Mouse (Mus musculus): Measurements from ENCODE around the gene Tbc1d10a. TPM values are rescaled to one million over a fixed set of nuclear protein-coding genes. Genes with fewer than 3 reads are reported as not detected.

Gene Tbc1d10a
- polyA plus RNA-seq, 1 experiment from 2014 or later, result 13.6 TPM

DNA sequence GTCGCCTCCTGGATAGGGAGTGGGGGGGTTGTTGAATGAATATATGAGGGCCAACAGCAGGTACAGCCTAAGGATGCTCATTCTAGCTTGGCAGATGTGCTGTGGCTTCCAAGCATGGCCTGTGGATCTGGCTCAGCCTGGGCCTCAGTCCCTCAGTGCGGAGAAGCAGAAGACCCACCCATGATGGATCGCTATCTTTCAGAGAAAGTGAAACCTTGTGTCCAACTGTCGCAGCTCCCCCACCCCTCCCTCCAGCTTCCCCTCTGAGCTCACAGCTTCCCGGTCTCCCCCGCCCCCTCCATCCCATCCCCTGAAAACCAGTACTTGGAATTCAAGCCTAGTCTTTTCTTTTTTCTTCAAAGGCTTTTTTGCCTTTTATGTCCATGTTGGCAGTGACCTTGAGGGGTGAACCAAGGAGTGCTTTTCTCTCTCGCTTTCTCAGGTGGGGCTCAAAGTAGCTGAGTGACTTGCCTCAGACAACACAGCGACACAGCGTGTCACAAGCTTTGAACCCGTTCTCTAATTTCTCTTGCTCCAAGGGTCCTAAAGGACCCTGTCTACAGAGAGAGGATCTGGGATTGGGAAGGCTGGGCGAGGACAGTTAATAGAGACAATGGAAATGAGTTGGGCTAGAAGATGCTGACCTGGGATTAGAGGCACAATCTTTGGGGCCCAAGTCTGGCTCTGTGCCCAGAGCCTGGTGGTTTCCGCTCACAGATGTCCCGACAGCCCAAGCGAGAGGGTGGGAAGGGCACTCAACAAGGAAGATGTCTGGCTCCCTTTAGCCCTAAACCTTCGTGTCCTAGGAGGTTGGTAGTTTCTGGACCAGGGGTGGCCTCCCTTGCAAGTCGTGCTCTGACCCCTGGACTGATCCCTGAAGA lies 49.3 kb downstream of the Tbc1d10a start, which contains the start of gene Osm:
TSS of gene Osm (plus strand) at position 756 of the 881 bp plus-strand sequence.
- no peak within 1 kb of the TSS for H3K4me3 ChIP-seq (ENCODE audit: low read depth, low read length)
- no peaks in the 10 kb centered on the region for H3K36me3 ChIP-seq (ENCODE audit: control insufficient read depth, insufficient read depth, low read length)
- 63% methylated on average over 16 of the region's 16 CpGs for WGBS
- 0 out of 2 replicates have a peak within 1 kb of the TSS, but pooled peaks have one; percentile 1 for H3K27ac ChIP-seq (ENCODE audit: low read depth, low read length)
- peak within 1 kb of the TSS; percentile 41 for H3K4me2 ChIP-seq
- no peaks in the 10 kb centered on the region for H3K9me3 ChIP-seq (ENCODE audit: control insufficient read depth, low read length)
- DNase-seq (ENCODE audit: low spot score), result no peak
- peak; percentile 62 for ATAC-seq (replicated peaks; ENCODE audit: low FRiP score)
- H3K9ac ChIP-seq (ENCODE audit: low read depth, low read length), result no peak within 1 kb of the TSS; the same call in 1 of the 2 replicates
- no peaks in the 10 kb centered on the region for H3K27me3 ChIP-seq (replicated peaks; ENCODE audit: control insufficient read depth, insufficient read depth, low read length)
- peaks cover 19% of the 10 kb centered on the region; the same call in 1 of the 2 replicates for H3K4me1 ChIP-seq (replicated peaks; ENCODE audit: control insufficient read depth, insufficient read depth, low read length)

DNA sequence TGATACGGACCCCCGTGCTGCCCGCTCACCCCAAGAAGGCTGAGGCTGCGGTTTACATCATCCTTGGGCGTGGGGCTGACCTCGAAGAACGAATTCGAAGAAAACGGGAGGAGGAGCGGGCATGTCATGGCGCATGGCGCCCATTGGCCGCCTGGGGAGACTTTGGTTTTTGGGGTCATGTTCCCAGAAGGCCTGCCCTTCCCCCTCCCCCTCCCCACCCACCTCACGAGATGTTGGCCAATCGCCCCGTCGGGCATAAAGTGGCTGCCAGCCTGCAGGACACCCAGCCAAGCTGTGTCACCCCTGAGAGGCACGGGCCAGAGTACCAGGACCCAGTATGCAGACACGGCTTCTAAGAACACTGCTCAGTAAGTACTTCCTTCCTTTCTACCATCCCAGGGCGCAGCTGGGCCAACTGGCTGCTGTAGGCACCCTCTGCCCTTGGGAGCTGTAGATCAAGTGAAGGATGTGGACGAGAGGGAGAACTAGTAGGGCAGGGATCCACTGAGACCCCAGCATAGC lies 50.0 kb downstream of the Tbc1d10a start:
- H3K9ac ChIP-seq (ENCODE audit: low read depth, low read length), result no peak overlapping the region
- H3K4me3 ChIP-seq (ENCODE audit: low read depth, low read length), result no peak overlapping the region
- no peak for ATAC-seq (replicated peaks; ENCODE audit: low FRiP score)
- H3K4me2 ChIP-seq, result no peak overlapping the region
- no peaks in the 10 kb centered on the region for H3K27me3 ChIP-seq (replicated peaks; ENCODE audit: control insufficient read depth, insufficient read depth, low read length)
- DNase-seq (ENCODE audit: low spot score), result no peak
- 85% methylated on average over 21 of the region's 21 CpGs for WGBS
- H3K9me3 ChIP-seq (ENCODE audit: control insufficient read depth, low read length), result no peaks in the 10 kb centered on the region
- H3K36me3 ChIP-seq (ENCODE audit: control insufficient read depth, insufficient read depth, low read length), result no peaks in the 10 kb centered on the region
- H3K4me1 ChIP-seq (replicated peaks; ENCODE audit: control insufficient read depth, insufficient read depth, low read length), result peaks cover 19% of the 10 kb centered on the region; the same call in 1 of the 2 replicates
- H3K27ac ChIP-seq (ENCODE audit: low read depth, low read length), result no peak overlapping the region

DNA sequence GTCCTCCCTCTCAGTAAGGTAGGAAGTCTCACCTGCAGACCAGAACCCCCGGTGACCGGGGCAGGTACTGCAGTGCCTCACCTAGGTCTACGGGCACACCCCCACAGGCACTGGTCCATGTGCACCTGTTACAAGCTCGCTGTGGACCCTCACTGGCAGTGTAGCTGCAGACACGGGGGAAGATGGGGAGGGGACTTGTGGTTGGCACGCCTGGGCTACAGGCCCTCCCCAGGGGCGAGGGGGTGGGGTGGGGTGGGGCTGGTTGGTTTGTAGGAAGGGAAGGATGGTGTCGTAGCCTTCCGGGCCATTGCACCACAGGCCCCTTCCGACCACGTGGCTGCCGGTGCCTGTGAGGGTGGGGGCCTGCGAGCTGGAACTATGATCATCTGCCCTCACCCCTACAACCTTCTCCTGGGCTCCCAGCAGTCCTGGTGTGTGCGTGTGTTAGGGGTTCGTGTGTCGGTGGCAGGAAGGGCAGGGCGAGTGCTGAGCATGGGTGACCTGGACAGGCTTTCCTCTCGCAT lies 50.9 kb downstream of the Tbc1d10a start:
- Histone ChIP-seq H3K27me3 (replicated peaks; ENCODE audit: control insufficient read depth, insufficient read depth, low read length) (no peaks in the 10 kb centered on the region), H3K4me3 (ENCODE audit: low read depth, low read length) (no peak overlapping the region), H3K4me2 (peak overlapping the region; percentile 25; the same call in 1 of the 2 replicates), H3K27ac (ENCODE audit: low read depth, low read length) (no peak overlapping the region), H3K9me3 (ENCODE audit: control insufficient read depth, low read length) (no peaks in the 10 kb centered on the region), H3K36me3 (ENCODE audit: control insufficient read depth, insufficient read depth, low read length) (no peaks in the 10 kb centered on the region), H3K9ac (ENCODE audit: low read depth, low read length) (no peak overlapping the region), H3K4me1 (replicated peaks; ENCODE audit: control insufficient read depth, insufficient read depth, low read length) (peaks cover 18% of the 10 kb centered on the region; the same call in 1 of the 2 replicates)
- DNase-seq (ENCODE audit: low spot score) (no peak), ATAC-seq (replicated peaks; ENCODE audit: low FRiP score) (no peak)
- WGBS, result 66% methylated on average over 18 of the region's 18 CpGs

DNA sequence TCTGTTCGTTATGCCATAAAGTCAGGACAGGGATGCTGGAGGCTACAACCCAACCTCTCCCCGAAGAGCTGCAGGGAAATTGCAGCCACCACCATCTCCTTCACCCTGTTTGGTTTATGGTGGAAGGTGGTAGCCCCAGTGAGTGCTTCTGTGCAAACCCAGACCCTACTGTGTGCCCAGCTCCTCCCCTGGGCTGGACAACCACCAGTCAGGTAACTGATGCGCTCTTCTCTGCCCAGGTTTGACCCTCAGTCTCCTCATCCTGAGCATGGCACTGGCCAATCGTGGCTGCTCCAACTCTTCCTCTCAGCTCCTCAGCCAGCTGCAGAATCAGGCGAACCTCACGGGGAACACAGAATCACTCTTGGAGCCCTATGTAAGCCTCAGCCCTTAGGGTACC lies 51.6 kb downstream of the Tbc1d10a start:
- Histone ChIP-seq H3K27me3 (replicated peaks; ENCODE audit: control insufficient read depth, insufficient read depth, low read length) (no peaks in the 10 kb centered on the region), H3K27ac (ENCODE audit: low read depth, low read length) (no peak overlapping the region), H3K36me3 (ENCODE audit: control insufficient read depth, insufficient read depth, low read length) (no peaks in the 10 kb centered on the region), H3K9ac (ENCODE audit: low read depth, low read length) (no peak overlapping the region), H3K4me1 (replicated peaks; ENCODE audit: control insufficient read depth, insufficient read depth, low read length) (peaks cover 15% of the 10 kb centered on the region; the same call in 1 of the 2 replicates), H3K9me3 (ENCODE audit: control insufficient read depth, low read length) (no peaks in the 10 kb centered on the region), H3K4me3 (ENCODE audit: low read depth, low read length) (no peak overlapping the region), H3K4me2 (no peak overlapping the region)
- ATAC-seq (replicated peaks; ENCODE audit: low FRiP score) (no peak), DNase-seq (ENCODE audit: low spot score) (no peak)
- 79% methylated on average over 6 of the region's 6 CpGs for WGBS

DNA sequence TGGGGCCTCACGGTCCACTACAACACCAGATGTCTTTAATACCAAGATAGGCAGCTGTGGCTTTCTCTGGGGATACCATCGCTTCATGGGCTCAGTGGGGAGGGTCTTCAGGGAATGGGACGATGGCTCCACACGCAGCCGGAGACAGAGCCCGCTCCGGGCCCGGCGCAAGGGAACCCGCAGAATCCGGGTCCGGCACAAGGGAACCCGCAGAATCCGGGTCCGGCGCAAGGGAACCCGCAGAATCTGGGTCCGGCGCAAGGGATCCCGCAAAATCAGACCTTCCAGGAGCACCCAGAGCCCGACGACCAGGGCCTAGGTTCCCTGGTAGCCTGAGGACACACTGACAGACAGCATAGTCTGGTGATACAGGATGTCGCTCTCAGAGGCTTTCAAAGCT lies 53.1 kb downstream of the Tbc1d10a start:
- Histone ChIP-seq H3K27me3 (replicated peaks; ENCODE audit: control insufficient read depth, insufficient read depth, low read length) (no peaks in the 10 kb centered on the region), H3K4me3 (ENCODE audit: low read depth, low read length) (no peak overlapping the region), H3K9ac (ENCODE audit: low read depth, low read length) (no peak overlapping the region), H3K4me2 (no peak overlapping the region), H3K9me3 (ENCODE audit: control insufficient read depth, low read length) (no peaks in the 10 kb centered on the region), H3K27ac (ENCODE audit: low read depth, low read length) (no peak overlapping the region), H3K4me1 (replicated peaks; ENCODE audit: control insufficient read depth, insufficient read depth, low read length) (peaks cover 12% of the 10 kb centered on the region; the same call in 1 of the 2 replicates), H3K36me3 (ENCODE audit: control insufficient read depth, insufficient read depth, low read length) (no peaks in the 10 kb centered on the region)
- DNase-seq (ENCODE audit: low spot score), result no peak
- no peak for ATAC-seq (replicated peaks; ENCODE audit: low FRiP score)
- WGBS, result 87% methylated on average over 23 of the region's 23 CpGs

DNA sequence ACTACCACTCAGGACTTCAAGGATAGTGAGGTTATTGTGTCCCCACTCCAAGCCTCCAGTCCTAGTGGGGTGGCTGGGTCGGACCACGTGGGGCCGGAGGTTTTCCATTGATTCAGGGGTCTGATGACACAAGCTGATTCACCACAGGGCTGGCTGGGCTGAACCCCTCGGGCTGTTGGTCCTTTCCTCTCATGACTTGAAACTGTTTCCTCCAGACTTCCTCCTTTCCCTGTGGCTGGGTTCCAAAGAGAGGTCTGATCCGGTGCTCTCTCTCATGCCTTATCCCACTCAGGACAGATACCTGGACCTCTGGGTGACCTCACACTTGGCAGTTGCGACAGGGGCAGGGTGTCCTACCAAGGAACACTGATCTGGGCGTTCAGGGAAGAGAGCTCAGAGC lies 53.6 kb downstream of the Tbc1d10a start:
- no peak for DNase-seq (ENCODE audit: low spot score)
- Histone ChIP-seq H3K27ac (ENCODE audit: low read depth, low read length) (no peak overlapping the region), H3K9ac (ENCODE audit: low read depth, low read length) (no peak overlapping the region), H3K4me1 (replicated peaks; ENCODE audit: control insufficient read depth, insufficient read depth, low read length) (peaks cover 10% of the 10 kb centered on the region; the same call in 1 of the 2 replicates), H3K27me3 (replicated peaks; ENCODE audit: control insufficient read depth, insufficient read depth, low read length) (no peaks in the 10 kb centered on the region), H3K9me3 (ENCODE audit: control insufficient read depth, low read length) (no peaks in the 10 kb centered on the region), H3K4me3 (ENCODE audit: low read depth, low read length) (no peak overlapping the region), H3K4me2 (no peak overlapping the region), H3K36me3 (ENCODE audit: control insufficient read depth, insufficient read depth, low read length) (no peaks in the 10 kb centered on the region)
- ATAC-seq (replicated peaks; ENCODE audit: low FRiP score), result no peak
- WGBS, result 49% methylated on average over 7 of the region's 7 CpGs

DNA sequence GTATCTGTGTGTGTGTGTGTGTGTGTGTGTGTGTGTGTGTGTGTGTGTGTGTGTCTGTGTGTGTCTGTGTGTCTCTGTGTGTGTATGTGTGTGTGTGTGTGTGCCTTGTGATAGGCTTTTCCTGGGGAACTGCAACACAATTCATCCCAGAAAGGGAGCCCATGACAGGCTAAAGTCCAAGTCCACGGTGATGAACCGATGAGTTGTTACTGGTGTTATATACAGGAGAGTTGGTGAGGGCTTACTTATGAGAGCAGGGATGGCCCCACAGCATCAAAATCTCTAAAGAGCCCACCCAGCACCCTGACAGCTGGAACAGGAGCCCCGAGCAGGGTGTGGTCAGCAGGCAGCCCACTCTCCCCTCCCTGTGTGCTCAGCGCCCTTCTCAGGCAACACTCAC lies 54.6 kb downstream of the Tbc1d10a start:
- Histone ChIP-seq H3K4me1 (replicated peaks; ENCODE audit: control insufficient read depth, insufficient read depth, low read length) (peaks cover 7% of the 10 kb centered on the region), H3K27ac (ENCODE audit: low read depth, low read length) (no peak overlapping the region), H3K4me3 (ENCODE audit: low read depth, low read length) (no peak overlapping the region), H3K36me3 (ENCODE audit: control insufficient read depth, insufficient read depth, low read length) (no peaks in the 10 kb centered on the region), H3K4me2 (no peak overlapping the region), H3K9ac (ENCODE audit: low read depth, low read length) (no peak overlapping the region), H3K27me3 (replicated peaks; ENCODE audit: control insufficient read depth, insufficient read depth, low read length) (no peaks in the 10 kb centered on the region), H3K9me3 (ENCODE audit: control insufficient read depth, low read length) (no peaks in the 10 kb centered on the region)
- DNase-seq (ENCODE audit: low spot score) (no peak), ATAC-seq (replicated peaks; ENCODE audit: low FRiP score) (no peak)
- WGBS, result 74% methylated on average over 4 of the region's 4 CpGs

DNA sequence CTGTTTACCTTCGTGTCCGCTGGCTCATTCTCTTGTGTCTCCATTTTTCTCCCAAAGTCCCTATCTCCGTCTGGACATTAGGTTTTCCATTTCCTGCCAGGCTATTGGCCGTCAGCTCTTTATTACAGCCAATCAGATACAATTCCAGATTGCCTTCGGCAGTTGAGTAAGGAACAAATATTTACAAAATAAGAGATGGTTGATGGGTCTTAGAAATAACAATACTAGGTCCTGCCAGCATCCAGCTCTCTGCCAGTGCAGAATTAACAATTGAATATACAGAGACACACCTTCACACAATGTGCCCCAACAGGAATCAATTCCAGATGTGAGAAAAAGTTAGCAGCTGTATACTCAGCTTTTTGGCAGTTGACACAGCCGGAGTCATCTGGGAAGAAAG lies 59.5 kb downstream of the Tbc1d10a start:
- no peak overlapping the region for H3K9ac ChIP-seq (ENCODE audit: low read depth, low read length)
- 73% methylated on average over 6 of the region's 6 CpGs for WGBS
- no peak overlapping the region for H3K27ac ChIP-seq (ENCODE audit: low read depth, low read length)
- no peaks in the 10 kb centered on the region for H3K36me3 ChIP-seq (ENCODE audit: control insufficient read depth, insufficient read depth, low read length)
- no peak overlapping the region for H3K4me3 ChIP-seq (ENCODE audit: low read depth, low read length)
- no peaks in the 10 kb centered on the region for H3K9me3 ChIP-seq (ENCODE audit: control insufficient read depth, low read length)
- peaks cover 8% of the 10 kb centered on the region for H3K4me1 ChIP-seq (replicated peaks; ENCODE audit: control insufficient read depth, insufficient read depth, low read length)
- H3K27me3 ChIP-seq (replicated peaks; ENCODE audit: control insufficient read depth, insufficient read depth, low read length), result no peaks in the 10 kb centered on the region
- DNase-seq (ENCODE audit: low spot score) (no peak), ATAC-seq (replicated peaks; ENCODE audit: low FRiP score) (no peak)
- no peak overlapping the region for H3K4me2 ChIP-seq

All from liver, embryonic 11.5 days (tissue).